Mouse (Mus musculus) CD4-positive naive resting alpha-beta T cell, adult 76 days (primary cell): ENCODE data around the gene Olfr2. TPM values are rescaled to one million over a fixed set of nuclear protein-coding genes. Genes with fewer than 3 reads are reported as not detected.

ENCODE experiments used
- total RNA-seq: library from RNA; stranded (reverse); gene quantifications from one replicate; pipeline ENCODE4 v1.2.4, GENCODE M21; 2023

Gene Olfr2
- not detected for total RNA-seq

DNA sequence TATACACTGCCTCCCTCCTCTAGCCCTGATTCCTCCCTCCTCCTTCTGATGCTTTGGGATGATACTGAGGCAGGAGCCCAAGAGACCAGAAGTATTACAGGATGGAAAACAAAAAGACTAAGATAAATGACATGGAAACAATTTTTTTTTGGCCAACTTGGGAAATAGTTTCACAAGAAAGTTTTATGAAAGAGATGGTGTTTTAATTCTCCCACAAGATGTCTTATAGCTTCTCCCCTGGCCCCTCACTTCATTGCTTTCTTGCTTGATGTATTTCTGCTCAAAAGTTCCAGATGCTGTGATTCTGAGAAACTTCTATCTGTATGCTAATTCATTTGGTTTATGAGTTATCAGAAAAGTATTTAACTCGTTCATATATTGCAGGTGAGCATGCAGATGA lies at the start of gene Olfr2:
Gene Olfr2 (minus strand): TSS at position 101 of the 400 bp plus-strand sequence.

DNA sequence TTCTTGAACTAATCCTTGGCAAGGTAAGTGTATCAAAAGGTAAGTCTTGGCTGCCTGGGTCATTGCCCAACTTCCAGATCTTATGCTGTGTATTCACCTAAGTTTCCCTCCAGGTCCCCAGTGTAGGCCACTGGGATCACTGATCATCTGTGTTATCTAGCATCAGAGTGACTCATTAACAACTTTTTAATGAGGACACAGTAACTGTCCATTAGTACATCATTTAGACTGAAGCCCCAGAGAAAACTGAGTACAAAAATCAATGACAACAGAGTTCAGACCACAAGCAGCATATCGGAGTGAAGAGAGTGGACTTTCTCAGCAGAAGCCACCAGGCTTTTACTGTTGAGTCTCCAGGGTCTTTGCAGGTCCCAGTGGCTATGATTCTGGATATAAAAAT lies 25.0 kb upstream of the Olfr2 start, which contains the start of gene Olfr713:
Gene Olfr713 (plus strand): TSS at position 301 of the 400 bp plus-strand sequence.

DNA sequence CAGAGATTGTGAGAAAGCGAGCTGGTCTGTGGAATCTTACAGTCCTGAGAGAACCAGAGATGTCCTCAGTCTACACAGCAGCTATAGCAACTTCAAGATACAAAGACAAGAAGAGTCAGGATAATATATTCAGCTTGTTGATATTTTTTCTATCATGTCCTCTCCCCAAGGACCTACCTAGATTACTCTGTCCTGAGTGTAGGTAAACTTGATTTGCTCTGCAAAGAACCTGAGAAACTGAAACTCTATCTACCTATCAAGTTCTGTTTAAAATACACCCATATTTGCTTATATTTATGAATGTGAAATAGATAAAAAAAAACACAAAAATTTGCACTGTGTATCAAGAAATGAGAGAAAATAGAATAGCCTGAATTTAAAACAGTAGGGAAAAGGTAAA lies 30.5 kb downstream of the Olfr2 start, which contains the start of gene Olfr711:
Gene Olfr711 (minus strand): TSS at position 101 of the 400 bp plus-strand sequence.

DNA sequence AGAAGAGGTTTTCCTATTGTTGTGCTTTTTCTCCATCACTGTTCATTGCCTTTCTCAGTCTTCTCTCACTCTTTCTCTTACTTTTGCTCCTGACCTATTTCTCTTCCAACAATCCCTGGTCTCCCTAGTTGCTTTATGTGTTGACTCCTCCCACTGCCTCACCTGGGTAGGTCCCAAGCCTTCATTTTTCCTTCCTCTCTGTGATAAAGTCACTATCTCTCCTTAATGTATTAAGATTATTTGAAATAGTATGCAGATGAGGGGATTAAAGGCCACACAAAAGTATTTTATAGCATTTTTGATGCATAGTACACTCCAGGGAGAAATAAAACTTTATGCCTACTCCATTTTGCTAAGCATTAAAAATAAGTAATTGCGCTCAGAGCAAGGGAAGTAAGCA lies 42.0 kb downstream of the Olfr2 start, which contains the start of gene Olfr6:
Gene Olfr6 (minus strand): TSS at position 101 of the 400 bp plus-strand sequence.

DNA sequence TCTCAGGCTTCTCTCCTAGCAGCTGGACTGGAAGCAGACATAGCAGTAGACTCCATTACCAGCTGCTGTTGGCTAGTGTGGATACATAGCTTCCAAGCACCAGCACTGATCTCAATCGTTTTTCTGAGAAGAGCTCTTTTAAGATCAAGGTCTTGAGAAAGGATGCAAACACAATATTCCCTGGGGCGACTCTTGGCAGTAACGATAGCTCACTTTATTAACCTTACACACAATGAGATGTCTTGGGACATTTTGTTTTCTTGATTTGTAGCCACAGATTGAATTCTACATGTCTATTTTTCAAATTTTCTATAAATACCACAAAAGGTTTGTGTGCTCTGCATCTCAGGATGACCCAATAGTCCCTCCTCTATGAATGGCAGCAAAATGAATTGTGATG lies 57.7 kb downstream of the Olfr2 start, which contains the start of gene Olfr710:
Gene Olfr710 (minus strand): TSS at position 101 of the 400 bp plus-strand sequence.

Other genes with a start within 250 kb of the Olfr2 start
- gene Olfr699, start 212.9 kb downstream of the Olfr2 start, total RNA-seq, result not detected
- not detected for gene Olfr700, start 197.2 kb downstream of the Olfr2 start, total RNA-seq
- gene Olfr701, start 191.9 kb downstream of the Olfr2 start, total RNA-seq, result not detected
- not detected for gene Olfr702, start 172.2 kb downstream of the Olfr2 start, total RNA-seq
- gene Olfr703, start 162.7 kb downstream of the Olfr2 start, total RNA-seq, result not detected
- not detected for gene Olfr704, start 142.9 kb downstream of the Olfr2 start, total RNA-seq
- gene Olfr705, start 129.2 kb downstream of the Olfr2 start, total RNA-seq, result not detected
- not detected for gene Olfr706, start 117.9 kb downstream of the Olfr2 start, total RNA-seq
- not detected for gene Olfr707, start 104.8 kb downstream of the Olfr2 start, total RNA-seq
- not detected for gene Olfr1532-ps1, start 98.1 kb downstream of the Olfr2 start, total RNA-seq
- gene Olfr709-ps1, start 73.9 kb downstream of the Olfr2 start, total RNA-seq, result not detected
- gene Olfr710, start 57.8 kb downstream of the Olfr2 start, total RNA-seq, result not detected
- not detected for gene Olfr6, start 42.1 kb downstream of the Olfr2 start, total RNA-seq
- not detected for gene Olfr711, start 30.6 kb downstream of the Olfr2 start, total RNA-seq
- not detected for gene Olfr713, start 25.1 kb upstream of the Olfr2 start, total RNA-seq
- not detected for gene Olfr714, start 64.9 kb upstream of the Olfr2 start, total RNA-seq
- gene Olfr17, start 87.1 kb upstream of the Olfr2 start, total RNA-seq, result not detected
- gene Olfr715b, start 104.3 kb upstream of the Olfr2 start, total RNA-seq, result not detected
- not detected for gene Olfr715, start 125.0 kb upstream of the Olfr2 start, total RNA-seq
- gene Olfr716, start 132.3 kb upstream of the Olfr2 start, total RNA-seq, result not detected
- gene Nlrp14, start 160.9 kb upstream of the Olfr2 start, total RNA-seq, result not detected
- not detected for gene Rbmxl2, start 203.4 kb upstream of the Olfr2 start, total RNA-seq